Mouse (Mus musculus): ENCODE results near the gene Ugt1a5. TPM values are rescaled to one million over a fixed set of nuclear protein-coding genes. Genes with fewer than 3 reads are reported as not detected.
A peak's percentile ranks its signal among the peaks of the same experiment; 100 is the strongest.

The Ugt1a5 gene
- polyA plus RNA-seq, 1 experiment from 2014 or later: not detected

DNA sequence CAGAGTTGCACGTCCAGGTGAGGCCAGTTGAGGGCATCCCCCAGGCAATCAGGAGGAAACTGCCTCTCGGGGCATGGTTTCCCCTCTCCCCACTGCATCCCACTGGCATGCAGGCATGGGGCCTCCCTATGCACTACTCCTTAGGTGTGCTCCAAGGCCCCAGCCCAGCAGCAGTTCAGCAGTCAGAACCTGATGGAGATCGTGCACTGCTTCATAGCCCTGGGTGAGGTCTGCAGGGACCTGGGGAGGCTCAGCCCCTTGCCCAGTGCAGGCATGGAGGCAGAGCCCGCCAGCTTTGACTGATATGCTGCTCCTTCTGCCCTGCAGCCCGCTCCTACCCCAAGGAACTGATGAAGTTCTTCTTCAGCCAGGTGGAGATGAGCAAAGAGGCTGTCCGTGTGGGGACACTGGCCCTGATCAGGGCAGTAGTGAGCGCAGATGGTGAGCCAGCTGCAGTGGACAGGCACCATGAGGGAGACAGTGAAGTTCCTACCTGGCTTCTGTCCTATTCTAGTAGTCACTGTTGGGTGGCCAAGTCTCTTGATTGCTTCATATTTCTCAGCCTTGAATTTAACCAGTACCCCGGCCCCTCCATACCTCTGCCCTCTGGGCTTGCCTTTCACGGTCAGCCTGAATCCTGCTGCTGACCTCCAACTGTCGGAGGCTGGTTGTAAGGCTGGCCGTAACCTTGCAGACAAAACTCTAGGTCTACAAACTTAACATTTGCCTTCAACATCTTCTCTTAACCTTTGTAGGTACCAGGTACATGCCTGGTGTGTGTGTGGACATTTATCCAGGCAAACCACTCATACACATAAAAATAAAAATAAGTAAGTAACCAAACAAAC, 69.5 kb downstream of the Ugt1a5 start:
- WGBS: 60% methylated on average over 11 of the region's 11 CpGs
- H3K4me3 ChIP-seq: no peak overlapping the region
- no peak overlapping the region for H3K4me2 ChIP-seq
- no peaks in the 10 kb centered on the region for H3K27me3 ChIP-seq
- H3K9me3 ChIP-seq: peaks cover 64% of the 10 kb centered on the region
- H3K9ac ChIP-seq: no peak overlapping the region
- ATAC-seq (ENCODE audit: insufficient number of reproducible peaks, low FRiP score, low TSS enrichment, low read depth): peak; percentile 3; the same call in 1 of the 2 replicates
- H3K36me3 ChIP-seq: no peaks in the 10 kb centered on the region
- no peak overlapping the region for H3K27ac ChIP-seq
- no peaks in the 10 kb centered on the region for H3K4me1 ChIP-seq

DNA sequence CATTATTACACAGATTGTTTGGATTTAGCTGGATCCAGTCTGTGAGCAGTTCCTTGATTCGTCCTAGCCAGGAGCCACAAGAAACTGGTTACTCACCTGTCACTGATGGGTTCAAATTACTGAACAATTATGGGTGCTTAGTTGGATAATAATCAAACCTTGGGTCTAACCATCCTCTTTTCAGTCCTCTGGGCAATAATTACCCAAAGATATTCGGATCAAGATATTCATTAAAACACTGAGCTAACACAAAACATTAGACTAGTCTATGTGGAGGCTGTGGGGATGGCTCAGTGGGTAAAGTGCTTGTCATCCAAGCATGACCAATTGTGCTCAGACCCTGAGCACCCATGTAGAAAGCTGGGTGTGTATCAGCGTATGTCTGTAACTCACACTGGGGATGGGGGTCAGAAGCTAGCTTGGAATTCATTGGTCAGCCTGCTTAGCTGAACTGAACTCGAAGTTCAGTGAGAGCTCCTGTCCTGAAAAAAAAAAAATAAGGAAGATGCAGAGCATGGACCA, 70.1 kb downstream of the Ugt1a5 start:
- Histone ChIP-seq H3K27me3 (no peaks in the 10 kb centered on the region), H3K27ac (no peak overlapping the region), H3K36me3 (no peaks in the 10 kb centered on the region), H3K4me1 (no peaks in the 10 kb centered on the region), H3K4me3 (no peak overlapping the region), H3K4me2 (no peak overlapping the region), H3K9ac (no peak overlapping the region), H3K9me3 (peaks cover 70% of the 10 kb centered on the region)
- WGBS: 61% methylated on average over 4 of the region's 4 CpGs
- no peak for ATAC-seq (ENCODE audit: insufficient number of reproducible peaks, low FRiP score, low TSS enrichment, low read depth)

GRCm38 (mm10) chr1:88237311-88237710, 71.5 kb downstream of the Ugt1a5 start:
- Histone ChIP-seq H3K9me3 (peaks cover 60% of the 10 kb centered on the region), H3K27me3 (no peaks in the 10 kb centered on the region), H3K4me2 (no peak overlapping the region), H3K27ac (no peak overlapping the region), H3K9ac (no peak overlapping the region), H3K4me3 (no peak overlapping the region), H3K36me3 (no peaks in the 10 kb centered on the region), H3K4me1 (no peaks in the 10 kb centered on the region)
- WGBS: 74% methylated on average over 5 of the region's 5 CpGs
- ATAC-seq (ENCODE audit: insufficient number of reproducible peaks, low FRiP score, low TSS enrichment, low read depth): no peak

DNA sequence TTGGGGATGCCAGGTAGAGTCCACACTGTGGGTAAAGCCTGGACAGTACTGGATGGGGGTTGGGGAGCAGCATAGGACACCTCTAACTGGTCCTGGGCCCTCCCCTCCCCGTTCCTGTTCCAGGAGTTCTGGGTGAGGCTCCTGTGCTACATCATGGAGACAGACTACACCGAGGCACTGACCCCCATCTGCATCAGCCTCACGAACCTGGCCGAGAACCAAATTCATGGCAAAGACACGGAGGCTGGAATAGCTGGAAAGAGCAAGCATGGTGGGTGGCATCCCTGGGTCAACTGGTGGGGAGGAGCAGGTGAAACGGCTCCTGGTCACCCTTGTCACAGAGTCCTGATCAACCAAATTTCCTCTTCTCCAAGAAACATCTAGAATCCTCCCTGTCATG, 73.0 kb downstream of the Ugt1a5 start:
- Histone ChIP-seq H3K27ac (no peak overlapping the region), H3K4me2 (no peak overlapping the region), H3K27me3 (no peaks in the 10 kb centered on the region), H3K36me3 (no peaks in the 10 kb centered on the region), H3K4me1 (no peaks in the 10 kb centered on the region), H3K9ac (no peak overlapping the region), H3K4me3 (no peak overlapping the region), H3K9me3 (peaks cover 59% of the 10 kb centered on the region)
- 77% methylated on average over 6 of the region's 6 CpGs for WGBS
- ATAC-seq (ENCODE audit: insufficient number of reproducible peaks, low FRiP score, low TSS enrichment, low read depth): no peak

DNA sequence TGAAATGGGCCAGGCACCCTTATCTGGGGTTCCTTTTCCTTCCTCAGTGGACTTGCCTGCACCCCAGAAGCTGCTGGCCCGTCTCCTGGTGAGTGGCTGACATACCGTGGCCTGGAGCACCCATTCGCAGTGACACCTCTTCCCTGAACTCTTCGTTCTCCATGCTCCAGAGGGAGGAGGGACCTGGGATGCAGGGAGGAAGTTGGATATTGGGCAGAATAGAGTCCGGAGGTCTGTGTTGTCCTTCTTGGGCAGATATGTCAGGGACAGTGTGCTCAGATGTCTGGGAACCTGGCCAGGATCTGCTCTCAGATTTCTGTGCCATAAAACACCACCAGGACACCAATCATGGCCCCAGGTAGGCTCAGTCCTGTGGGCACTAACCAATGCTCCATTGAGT, 74.3 kb downstream of the Ugt1a5 start:
- Histone ChIP-seq H3K27ac (no peak overlapping the region), H3K27me3 (no peaks in the 10 kb centered on the region), H3K4me2 (no peak overlapping the region), H3K4me1 (no peaks in the 10 kb centered on the region), H3K9me3 (peaks cover 58% of the 10 kb centered on the region), H3K36me3 (no peaks in the 10 kb centered on the region), H3K4me3 (no peak overlapping the region), H3K9ac (no peak overlapping the region)
- WGBS: 73% methylated on average over 5 of the region's 5 CpGs
- no peak for ATAC-seq (ENCODE audit: insufficient number of reproducible peaks, low FRiP score, low TSS enrichment, low read depth)

DNA sequence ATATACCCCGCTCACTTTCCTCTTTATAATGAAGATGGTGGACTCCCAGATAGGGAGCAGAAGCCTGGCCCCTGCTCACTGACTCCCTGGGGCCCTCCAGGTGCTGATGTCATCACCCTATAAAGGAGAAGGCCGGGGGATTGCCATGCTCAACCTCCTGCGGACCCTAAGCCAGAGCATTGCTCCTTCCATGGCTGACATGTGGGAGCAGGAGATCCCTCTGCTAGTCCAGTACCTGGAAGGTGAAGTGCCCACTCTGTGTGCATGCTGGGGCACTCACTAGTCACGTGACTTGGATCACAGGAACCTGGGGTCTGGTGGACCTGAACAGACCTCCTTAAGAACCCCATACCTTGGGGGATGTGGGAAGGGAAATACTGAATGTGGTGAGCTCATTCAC, 74.8 kb downstream of the Ugt1a5 start:
- Histone ChIP-seq H3K4me1 (no peaks in the 10 kb centered on the region), H3K36me3 (no peaks in the 10 kb centered on the region), H3K9ac (no peak overlapping the region), H3K27ac (no peak overlapping the region), H3K4me2 (no peak overlapping the region), H3K27me3 (no peaks in the 10 kb centered on the region), H3K4me3 (no peak overlapping the region), H3K9me3 (peaks cover 57% of the 10 kb centered on the region)
- no peak for ATAC-seq (ENCODE audit: insufficient number of reproducible peaks, low FRiP score, low TSS enrichment, low read depth)
- WGBS: 71% methylated on average over 4 of the region's 4 CpGs

DNA sequence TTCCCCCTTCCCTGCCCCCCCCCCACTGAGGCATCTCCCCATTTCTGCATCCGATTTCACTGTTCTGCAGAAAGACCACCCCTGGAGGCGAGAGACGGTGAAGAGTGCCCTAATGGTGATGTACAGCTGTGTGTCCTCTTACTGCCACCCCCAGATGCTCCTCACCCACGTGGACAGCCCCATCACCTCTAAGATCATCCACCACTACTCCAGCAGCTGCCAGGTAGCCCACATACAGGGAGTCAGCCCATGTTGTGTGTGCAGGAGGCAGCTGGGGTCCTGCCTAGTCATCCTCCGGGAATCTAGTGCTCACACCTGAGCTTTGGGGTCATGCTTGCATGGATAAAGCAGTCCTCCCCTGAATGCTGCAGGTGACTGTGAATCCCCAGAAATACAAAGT, 78.0 kb downstream of the Ugt1a5 start:
- H3K9ac ChIP-seq: no peak overlapping the region
- no peak overlapping the region for H3K4me2 ChIP-seq
- H3K27me3 ChIP-seq: no peaks in the 10 kb centered on the region
- H3K36me3 ChIP-seq: no peaks in the 10 kb centered on the region
- H3K4me3 ChIP-seq: no peak overlapping the region
- no peak for ATAC-seq (ENCODE audit: insufficient number of reproducible peaks, low FRiP score, low TSS enrichment, low read depth)
- 64% methylated on average over 5 of the region's 5 CpGs for WGBS
- H3K4me1 ChIP-seq: no peaks in the 10 kb centered on the region
- no peak overlapping the region for H3K27ac ChIP-seq
- H3K9me3 ChIP-seq: peaks cover 63% of the 10 kb centered on the region

DNA sequence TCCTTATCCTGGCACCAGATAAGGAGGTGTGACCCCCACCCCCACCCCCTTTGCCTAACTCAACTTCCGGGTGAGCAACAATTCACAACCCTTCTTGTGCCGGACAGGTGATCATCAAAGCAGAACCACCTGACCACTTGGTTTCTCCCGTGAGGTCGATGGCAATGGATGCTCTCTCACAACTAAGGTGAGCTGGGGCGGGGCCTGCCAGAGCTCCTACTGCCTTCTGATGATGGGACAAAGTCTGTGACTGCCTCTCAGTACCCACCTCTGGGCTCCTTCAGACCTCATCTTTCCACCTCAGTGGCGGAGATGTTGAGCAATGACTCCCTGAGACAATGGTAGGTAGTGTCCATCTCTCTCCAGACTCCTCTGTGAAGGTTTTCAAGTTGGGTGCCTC, 80.1 kb downstream of the Ugt1a5 start:
- Histone ChIP-seq H3K27ac (no peak overlapping the region), H3K27me3 (no peaks in the 10 kb centered on the region), H3K4me2 (no peak overlapping the region), H3K4me3 (no peak overlapping the region), H3K9me3 (peaks cover 62% of the 10 kb centered on the region), H3K9ac (no peak overlapping the region), H3K4me1 (no peaks in the 10 kb centered on the region), H3K36me3 (no peaks in the 10 kb centered on the region)
- ATAC-seq (ENCODE audit: insufficient number of reproducible peaks, low FRiP score, low TSS enrichment, low read depth): no peak
- WGBS: 78% methylated on average over 6 of the region's 6 CpGs

- peaks cover 64% of the 10 kb centered on the region for H3K9me3 ChIP-seq
- 48% methylated on average over 6 of the region's 6 CpGs for WGBS
- ATAC-seq (ENCODE audit: insufficient number of reproducible peaks, low FRiP score, low TSS enrichment, low read depth): no peak
- H3K4me2 ChIP-seq: no peak overlapping the region
- no peaks in the 10 kb centered on the region for H3K27me3 ChIP-seq
- no peaks in the 10 kb centered on the region for H3K36me3 ChIP-seq
- no peak overlapping the region for H3K27ac ChIP-seq
- H3K4me1 ChIP-seq: no peaks in the 10 kb centered on the region
- H3K4me3 ChIP-seq: no peak overlapping the region
- H3K9ac ChIP-seq: no peak overlapping the region
Observed at GRCm38 (mm10) chr1:88246386-88246785, 80.6 kb downstream of the Ugt1a5 start.

- no peak overlapping the region for H3K4me2 ChIP-seq
- no peak overlapping the region for H3K4me3 ChIP-seq
- no peak overlapping the region for H3K9ac ChIP-seq
- H3K27me3 ChIP-seq: no peaks in the 10 kb centered on the region
- no peak overlapping the region for H3K27ac ChIP-seq
- no peaks in the 10 kb centered on the region for H3K36me3 ChIP-seq
- WGBS: 46% methylated on average over 2 of the region's 2 CpGs
- H3K9me3 ChIP-seq: peaks cover 71% of the 10 kb centered on the region
- H3K4me1 ChIP-seq: no peaks in the 10 kb centered on the region
- no peak for ATAC-seq (ENCODE audit: insufficient number of reproducible peaks, low FRiP score, low TSS enrichment, low read depth)
Observed at GRCm38 (mm10) chr1:88247660-88248059, 81.8 kb downstream of the Ugt1a5 start.

DNA sequence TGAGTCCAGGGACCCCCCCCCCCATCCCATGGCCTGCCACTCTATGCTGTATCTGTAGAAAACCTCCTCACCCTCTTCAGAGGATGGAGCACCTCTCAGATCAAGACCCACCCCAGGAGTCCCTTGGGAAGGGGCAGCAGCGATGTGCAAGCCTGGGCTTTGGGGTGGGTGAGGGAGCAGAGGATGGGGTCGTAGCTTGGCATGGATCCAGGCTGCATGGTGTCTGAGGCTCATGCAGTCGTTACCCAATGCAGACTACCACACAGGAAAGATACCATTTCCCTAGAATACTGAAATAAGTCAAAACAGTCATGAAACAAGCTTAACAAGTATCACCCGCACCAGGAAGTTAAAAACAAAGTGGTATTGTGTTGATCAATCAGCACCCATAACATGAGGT, 82.8 kb downstream of the Ugt1a5 start:
- Histone ChIP-seq H3K27ac (no peak overlapping the region), H3K4me2 (no peak overlapping the region), H3K27me3 (no peaks in the 10 kb centered on the region), H3K9ac (no peak overlapping the region), H3K9me3 (peaks cover 68% of the 10 kb centered on the region), H3K4me3 (no peak overlapping the region), H3K4me1 (no peaks in the 10 kb centered on the region), H3K36me3 (no peaks in the 10 kb centered on the region)
- ATAC-seq (ENCODE audit: insufficient number of reproducible peaks, low FRiP score, low TSS enrichment, low read depth): 0 out of 2 replicates have a peak, but pooled peaks have one; percentile 3
- 64% methylated on average over 4 of the region's 4 CpGs for WGBS

GRCm38 (mm10) chr1:88249596-88249995, 83.8 kb downstream of the Ugt1a5 start:
- no peak overlapping the region for H3K4me2 ChIP-seq
- WGBS: 77% methylated on average over 7 of the region's 7 CpGs
- no peak overlapping the region for H3K4me3 ChIP-seq

More at GRCm38 (mm10) chr1:88249596-88249995, 83.8 kb downstream of the Ugt1a5 start:
- H3K9me3 ChIP-seq: peaks cover 66% of the 10 kb centered on the region
- no peaks in the 10 kb centered on the region for H3K36me3 ChIP-seq
- H3K9ac ChIP-seq: no peak overlapping the region
- H3K27ac ChIP-seq: no peak overlapping the region
- no peaks in the 10 kb centered on the region for H3K27me3 ChIP-seq
- H3K4me1 ChIP-seq: no peaks in the 10 kb centered on the region
- ATAC-seq (ENCODE audit: insufficient number of reproducible peaks, low FRiP score, low TSS enrichment, low read depth): no peak

Measured in limb, embryonic 15.5 days (tissue).